Mouse (Mus musculus): Measurements from ENCODE around the gene Slc25a44. TPM values are rescaled to one million over a fixed set of nuclear protein-coding genes. Genes with fewer than 3 reads are reported as not detected.
"Not testable (repeated sequence)": the region's sequence is repeated elsewhere in the genome, so short reads cannot be mapped to it uniquely, and the experiment has no call there.

Gene Slc25a44
- polyA plus RNA-seq, 2 experiments from 2014 or later = 17.5 to 18.5 TPM

- ATAC-seq = no peak
Observed at GRCm38 (mm10) chr3:88449395-88450023, 24.6 kb upstream of the Slc25a44 start.

GRCm38 (mm10) chr3:88448443-88448842 lies 23.5 kb upstream of the Slc25a44 start:
- no peak for ATAC-seq

- no peak for ATAC-seq
Observed at GRCm38 (mm10) chr3:88447676-88448183, 22.8 kb upstream of the Slc25a44 start.

GRCm38 (mm10) chr3:88446471-88447123 lies 21.7 kb upstream of the Slc25a44 start:
- ATAC-seq = no peak

- no peak for ATAC-seq
Observed at GRCm38 (mm10) chr3:88442888-88443287, 17.9 kb upstream of the Slc25a44 start.

- ATAC-seq = no peak
Observed at GRCm38 (mm10) chr3:88442488-88442887, 17.5 kb upstream of the Slc25a44 start.

- ATAC-seq = peak; percentile 77
Observed at GRCm38 (mm10) chr3:88440500-88441381, 15.8 kb upstream of the Slc25a44 start.

- no peak for ATAC-seq
Observed at GRCm38 (mm10) chr3:88439582-88439981, 14.6 kb upstream of the Slc25a44 start.

GRCm38 (mm10) chr3:88437454-88437853 lies 12.5 kb upstream of the Slc25a44 start:
- no peak for ATAC-seq

GRCm38 (mm10) chr3:88436395-88437201 lies 11.7 kb upstream of the Slc25a44 start:
- no peak for ATAC-seq

GRCm38 (mm10) chr3:88435515-88435914 lies 10.6 kb upstream of the Slc25a44 start:
- no peak for ATAC-seq

- ATAC-seq = not testable (repeated sequence)
Observed at GRCm38 (mm10) chr3:88428639-88429038, 3.7 kb upstream of the Slc25a44 start.

GRCm38 (mm10) chr3:88427342-88427905 lies 2.5 kb upstream of the Slc25a44 start:
- ATAC-seq = no peak

- no peak for ATAC-seq
Observed at GRCm38 (mm10) chr3:88425708-88426420, 925 bp upstream of the Slc25a44 start.

GRCm38 (mm10) chr3:88425330-88425689 lies 371 bp upstream of the Slc25a44 start:
- ATAC-seq = no peak

GRCm38 (mm10) chr3:88422020-88422720 lies 2.8 kb downstream of the Slc25a44 start:
- no peak for ATAC-seq

GRCm38 (mm10) chr3:88420771-88421170 lies 4.2 kb downstream of the Slc25a44 start:
- no peak for ATAC-seq

- ATAC-seq = no peak
Observed at GRCm38 (mm10) chr3:88418016-88418415, 6.9 kb downstream of the Slc25a44 start.

GRCm38 (mm10) chr3:88415668-88416067 lies 9.3 kb downstream of the Slc25a44 start:
- no peak for ATAC-seq

GRCm38 (mm10) chr3:88412636-88413035 lies 12.3 kb downstream of the Slc25a44 start:
- no peak for ATAC-seq

- ATAC-seq = no peak
Observed at GRCm38 (mm10) chr3:88411681-88412080, 13.3 kb downstream of the Slc25a44 start.
